Mouse (Mus musculus): ENCODE measurements at regions not wholly inside any gene's neighbourhood (a gene's known extent, or its start where the extent isn't known, plus 50 kb on each side); places are given as distances from the start of the nearest gene placed in this dataset.

DNA sequence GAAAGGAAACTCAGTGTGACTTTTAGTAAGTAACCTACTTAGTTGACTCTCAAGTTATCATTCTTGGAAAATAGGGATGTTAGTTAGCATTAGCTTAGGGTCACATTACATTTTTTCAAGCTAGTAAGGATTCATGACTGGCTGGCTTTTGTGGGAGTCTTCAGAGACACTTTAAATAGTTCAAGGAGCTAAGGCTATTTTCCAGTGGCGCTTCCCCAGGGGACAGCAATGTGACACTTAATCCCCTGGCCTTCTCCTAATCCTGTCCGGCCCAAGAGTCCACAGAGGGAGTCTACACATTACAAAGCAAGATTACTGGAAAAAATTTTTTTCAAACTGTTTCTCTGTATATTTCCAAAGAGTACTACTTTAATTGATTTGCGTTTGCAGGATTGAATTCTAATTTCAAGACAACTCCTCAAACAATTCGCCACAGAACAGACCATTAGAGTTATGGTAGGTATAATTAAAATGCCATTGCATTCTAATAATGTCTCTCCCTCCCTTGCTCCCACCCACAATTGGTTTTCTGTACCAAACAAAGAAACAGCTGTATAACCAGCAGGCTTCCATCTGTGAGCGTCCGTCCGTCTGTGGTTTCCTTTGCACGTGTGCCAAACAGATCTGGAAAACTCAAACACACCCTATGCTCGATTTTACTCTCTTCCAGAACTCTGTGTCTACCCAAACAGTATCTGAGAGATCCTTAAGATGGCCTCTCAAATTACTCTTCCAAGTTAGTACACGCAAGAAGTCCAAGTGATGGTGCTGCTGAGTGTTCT, 341.1 kb upstream of the Cd180 start:
- DNase-seq (ENCODE audit: low spot score) (no peak), ATAC-seq (no peak)
- no peak overlapping the region for H3K4me2 ChIP-seq (ENCODE audit: low read depth, low read length)
- no peaks in the 10 kb centered on the region for H3K4me1 ChIP-seq (ENCODE audit: insufficient read depth, low read length)
- no peak overlapping the region for H3K4me3 ChIP-seq (ENCODE audit: low read length)
- no peak overlapping the region for H3K27ac ChIP-seq
- 65% methylated on average over 10 of the region's 10 CpGs for WGBS
- no peak for TF ChIP-seq CTCF (IDR thresholded peaks at IDR 0.05; ENCODE audit: low read depth)
- H3K9me3 ChIP-seq (ENCODE audit: low read length) = no peaks in the 10 kb centered on the region
- H3K27me3 ChIP-seq (ENCODE audit: insufficient read depth, low read length) = no peaks in the 10 kb centered on the region
- no peaks in the 10 kb centered on the region for H3K36me3 ChIP-seq (ENCODE audit: insufficient read depth, low read length)
- no peak overlapping the region for H3K9ac ChIP-seq (replicated peaks; ENCODE audit: low read length)

DNA sequence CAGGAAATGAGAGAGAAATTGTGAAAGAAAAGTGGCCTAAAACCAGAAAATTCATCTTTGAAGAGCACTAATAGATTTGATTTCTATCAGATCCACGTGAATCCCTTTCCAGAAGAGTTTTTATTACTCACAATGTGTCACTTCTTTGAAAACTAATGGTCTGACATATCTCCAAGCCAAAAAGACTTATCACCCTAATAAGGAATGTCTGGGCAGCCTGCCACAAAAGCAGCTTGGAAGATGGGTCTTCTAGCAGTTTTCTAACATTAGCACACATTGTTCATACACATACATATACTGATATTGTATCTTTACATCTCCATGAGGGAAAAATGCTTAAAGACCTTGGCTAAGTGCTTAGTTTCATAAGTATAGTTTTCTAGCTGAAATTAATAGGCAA, 337.8 kb upstream of the Cd180 start:
- H3K27ac ChIP-seq = no peak overlapping the region
- no peaks in the 10 kb centered on the region for H3K36me3 ChIP-seq (ENCODE audit: insufficient read depth, low read length)
- no peaks in the 10 kb centered on the region for H3K27me3 ChIP-seq (ENCODE audit: insufficient read depth, low read length)
- ATAC-seq (no peak), DNase-seq (ENCODE audit: low spot score) (peak; percentile 39)
- no peak overlapping the region for H3K4me3 ChIP-seq (ENCODE audit: low read length)
- H3K9me3 ChIP-seq (ENCODE audit: low read length) = no peaks in the 10 kb centered on the region
- H3K4me1 ChIP-seq (ENCODE audit: insufficient read depth, low read length) = no peaks in the 10 kb centered on the region
- no peak overlapping the region for H3K4me2 ChIP-seq (ENCODE audit: low read depth, low read length)
- 51% methylated on average over 1 of the region's 1 CpGs for WGBS
- H3K9ac ChIP-seq (replicated peaks; ENCODE audit: low read length) = no peak overlapping the region
- no peak for TF ChIP-seq CTCF (IDR thresholded peaks at IDR 0.05; ENCODE audit: low read depth)

DNA sequence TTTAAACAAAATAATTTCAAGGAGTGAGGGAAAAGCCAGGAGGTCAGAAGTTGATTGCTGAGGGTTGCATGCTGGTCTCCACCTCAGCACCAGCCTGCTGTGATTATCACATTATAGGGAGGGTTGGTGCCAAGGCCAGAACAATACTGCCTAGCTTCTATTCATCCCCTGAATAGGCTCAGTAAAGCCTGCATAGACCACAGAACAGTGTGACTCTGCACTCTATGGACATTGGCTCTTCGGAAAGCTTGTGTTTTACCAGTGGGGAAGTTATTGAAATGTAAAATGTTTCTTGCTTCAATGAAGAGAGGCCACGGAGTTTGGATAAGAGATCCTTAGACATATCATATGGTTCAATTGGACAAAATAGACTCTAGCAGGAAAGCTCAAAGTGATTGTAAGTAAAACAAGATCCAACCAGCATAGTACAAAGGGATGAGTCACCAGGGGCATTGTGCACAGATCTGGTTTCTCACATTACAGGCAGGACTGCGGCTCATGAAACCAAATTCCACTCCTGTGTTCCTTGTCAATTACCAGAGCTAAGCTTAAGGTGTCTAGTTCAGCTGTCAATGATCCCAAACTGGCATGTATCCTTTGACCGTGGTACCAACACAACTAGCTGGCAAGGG, 320.8 kb upstream of the Cd180 start:
- no peak overlapping the region for H3K4me2 ChIP-seq (ENCODE audit: low read depth, low read length)
- ATAC-seq (peak; percentile 74), DNase-seq (ENCODE audit: low spot score) (peak; percentile 18)
- no peak for TF ChIP-seq CTCF (IDR thresholded peaks at IDR 0.05; ENCODE audit: low read depth)
- no peaks in the 10 kb centered on the region for H3K4me1 ChIP-seq (ENCODE audit: insufficient read depth, low read length)
- H3K4me3 ChIP-seq (ENCODE audit: low read length) = no peak overlapping the region
- H3K27ac ChIP-seq = no peak overlapping the region
- H3K36me3 ChIP-seq (ENCODE audit: insufficient read depth, low read length) = no peaks in the 10 kb centered on the region
- H3K9me3 ChIP-seq (ENCODE audit: low read length) = no peaks in the 10 kb centered on the region
- H3K27me3 ChIP-seq (ENCODE audit: insufficient read depth, low read length) = no peaks in the 10 kb centered on the region
- 20% methylated on average over 4 of the region's 4 CpGs for WGBS
- no peak overlapping the region for H3K9ac ChIP-seq (replicated peaks; ENCODE audit: low read length)

DNA sequence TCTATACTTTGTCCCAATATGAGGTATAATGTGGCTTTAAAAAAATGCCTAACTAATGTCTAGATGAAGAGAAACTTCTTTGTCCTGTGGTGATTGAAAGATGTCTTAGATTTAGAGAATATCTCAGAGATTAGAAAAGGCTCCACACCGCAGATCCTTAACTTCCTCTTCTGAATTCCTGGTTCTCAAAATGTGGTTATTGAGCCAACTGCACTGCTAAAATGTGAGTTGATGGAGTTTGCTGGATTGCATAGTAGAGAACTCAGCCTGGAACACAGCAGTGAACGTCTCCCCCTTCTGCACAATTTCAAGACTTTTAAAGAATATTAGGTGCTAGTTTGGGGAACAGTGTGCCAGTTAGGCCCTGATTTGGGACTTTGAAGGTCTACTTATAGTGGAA, 312.7 kb upstream of the Cd180 start:
- no peaks in the 10 kb centered on the region for H3K9me3 ChIP-seq (ENCODE audit: low read length)
- H3K27me3 ChIP-seq (ENCODE audit: insufficient read depth, low read length) = no peaks in the 10 kb centered on the region
- WGBS = 87% methylated on average over 2 of the region's 2 CpGs
- H3K36me3 ChIP-seq (ENCODE audit: insufficient read depth, low read length) = no peaks in the 10 kb centered on the region
- H3K4me3 ChIP-seq (ENCODE audit: low read length) = no peak overlapping the region
- no peak overlapping the region for H3K9ac ChIP-seq (replicated peaks; ENCODE audit: low read length)
- DNase-seq (ENCODE audit: low spot score) (no peak), ATAC-seq (no peak)
- no peak overlapping the region for H3K4me2 ChIP-seq (ENCODE audit: low read depth, low read length)
- no peak for TF ChIP-seq CTCF (IDR thresholded peaks at IDR 0.05; ENCODE audit: low read depth)
- H3K4me1 ChIP-seq (ENCODE audit: insufficient read depth, low read length) = no peaks in the 10 kb centered on the region
- no peak overlapping the region for H3K27ac ChIP-seq

DNA sequence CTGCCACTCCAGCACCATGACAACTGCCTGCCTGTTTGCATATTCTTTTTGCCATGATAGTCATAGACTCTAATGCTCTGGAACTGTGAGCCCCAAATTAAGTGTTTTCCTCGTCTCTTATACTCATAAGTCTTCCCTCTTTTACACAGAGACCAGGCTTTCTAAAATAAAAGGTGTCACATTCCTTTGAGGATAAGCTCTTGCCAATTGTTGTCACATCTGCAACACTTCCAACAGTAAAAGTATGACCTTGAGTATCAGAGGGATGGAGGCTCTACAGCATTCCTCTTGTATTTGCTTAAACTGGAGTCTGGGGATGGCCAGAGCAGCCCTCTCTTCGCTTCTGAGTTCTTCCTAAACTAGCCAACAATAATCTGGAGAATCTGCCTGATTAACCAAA, 301.4 kb upstream of the Cd180 start:
- Histone ChIP-seq H3K9ac (replicated peaks; ENCODE audit: low read length) (no peak overlapping the region), H3K9me3 (ENCODE audit: low read length) (no peaks in the 10 kb centered on the region), H3K4me2 (ENCODE audit: low read depth, low read length) (no peak overlapping the region), H3K27ac (no peak overlapping the region), H3K4me3 (ENCODE audit: low read length) (no peak overlapping the region), H3K36me3 (ENCODE audit: insufficient read depth, low read length) (no peaks in the 10 kb centered on the region), H3K4me1 (ENCODE audit: insufficient read depth, low read length) (no peaks in the 10 kb centered on the region), H3K27me3 (ENCODE audit: insufficient read depth, low read length) (no peaks in the 10 kb centered on the region)
- WGBS = 86% methylated on average over 2 of the region's 2 CpGs
- TF ChIP-seq CTCF (IDR thresholded peaks at IDR 0.05; ENCODE audit: low read depth) = no peak
- no peak for DNase-seq (ENCODE audit: low spot score)
- no peak for ATAC-seq

DNA sequence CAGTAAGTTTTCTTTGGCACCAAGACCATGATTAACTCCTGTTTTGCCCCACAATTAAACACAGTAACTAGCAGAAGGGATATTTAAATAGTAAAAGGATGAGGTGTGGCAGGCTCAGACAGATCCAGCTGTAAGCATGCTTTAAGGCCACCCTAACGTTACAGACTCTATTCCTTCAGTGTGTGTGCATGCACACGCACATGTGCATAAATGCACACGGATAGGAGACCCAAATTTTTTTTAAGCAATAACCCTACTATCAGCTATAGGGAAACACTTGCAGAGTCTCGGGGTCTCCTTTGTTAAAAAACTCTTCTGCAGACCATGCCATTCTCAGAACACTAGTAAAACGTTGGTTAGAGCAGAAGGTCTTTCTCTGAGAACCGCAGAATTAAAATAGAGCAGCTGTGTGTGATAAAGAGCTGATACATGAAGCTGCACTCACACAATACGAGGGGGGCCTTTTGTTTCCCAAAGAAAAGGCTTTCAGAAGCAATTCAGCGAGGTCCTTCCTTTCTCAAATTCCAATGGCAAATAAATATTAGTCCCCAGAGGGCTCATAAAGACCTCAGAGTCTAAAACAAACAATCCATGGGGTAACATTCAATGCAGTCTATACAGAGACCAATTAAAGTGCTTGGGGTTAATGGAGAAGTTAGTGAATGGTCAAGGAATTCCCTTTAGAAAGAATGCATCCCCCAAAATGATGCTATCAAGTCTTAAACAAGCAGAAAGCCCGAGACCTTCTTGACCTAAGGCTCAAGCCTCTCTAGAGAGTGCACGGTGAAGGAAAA, 300.3 kb upstream of the Cd180 start:
- no peak overlapping the region for H3K27ac ChIP-seq
- H3K36me3 ChIP-seq (ENCODE audit: insufficient read depth, low read length) = no peaks in the 10 kb centered on the region
- no peak for TF ChIP-seq CTCF (IDR thresholded peaks at IDR 0.05; ENCODE audit: low read depth)
- 24% methylated on average over 10 of the region's 10 CpGs for WGBS
- no peaks in the 10 kb centered on the region for H3K27me3 ChIP-seq (ENCODE audit: insufficient read depth, low read length)
- H3K9ac ChIP-seq (replicated peaks; ENCODE audit: low read length) = no peak overlapping the region
- no peak for ATAC-seq
- no peak overlapping the region for H3K4me3 ChIP-seq (ENCODE audit: low read length)
- H3K9me3 ChIP-seq (ENCODE audit: low read length) = no peaks in the 10 kb centered on the region
- no peaks in the 10 kb centered on the region for H3K4me1 ChIP-seq (ENCODE audit: insufficient read depth, low read length)
- H3K4me2 ChIP-seq (ENCODE audit: low read depth, low read length) = no peak overlapping the region
- DNase-seq (ENCODE audit: low spot score) = no peak
